Mouse (Mus musculus) heart, adult 11 months (tissue): ENCODE measurements at regions not wholly inside any gene's neighbourhood (a gene's known extent, or its start where the extent isn't known, plus 50 kb on each side); places are given as distances from the start of the nearest gene placed in this dataset.

Source experiments
- DNase-seq: peaks from one replicate; pipeline ENCODE4 v3.0.0; 2022

DNA sequence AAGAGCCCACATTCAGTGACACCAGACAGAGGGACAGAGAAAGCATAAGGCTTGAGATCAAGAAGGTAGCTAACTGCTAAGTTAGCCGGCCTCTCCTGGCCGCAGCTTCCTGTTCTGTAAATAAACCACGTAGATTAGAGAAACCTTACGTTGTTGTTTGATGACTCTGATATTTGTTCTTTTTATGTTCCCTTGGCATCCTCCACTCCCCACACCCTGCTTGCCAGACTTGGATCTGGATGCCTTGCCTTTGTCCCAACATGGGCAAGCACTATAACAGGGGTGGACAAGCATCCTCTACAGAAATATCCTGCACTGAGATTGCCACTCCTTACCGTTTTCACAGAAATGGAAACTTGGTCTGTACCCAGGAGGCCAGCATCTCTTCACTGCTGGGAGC, 661.4 kb downstream of the Zfp706 start:
- peak; percentile 87 for DNase-seq

DNA sequence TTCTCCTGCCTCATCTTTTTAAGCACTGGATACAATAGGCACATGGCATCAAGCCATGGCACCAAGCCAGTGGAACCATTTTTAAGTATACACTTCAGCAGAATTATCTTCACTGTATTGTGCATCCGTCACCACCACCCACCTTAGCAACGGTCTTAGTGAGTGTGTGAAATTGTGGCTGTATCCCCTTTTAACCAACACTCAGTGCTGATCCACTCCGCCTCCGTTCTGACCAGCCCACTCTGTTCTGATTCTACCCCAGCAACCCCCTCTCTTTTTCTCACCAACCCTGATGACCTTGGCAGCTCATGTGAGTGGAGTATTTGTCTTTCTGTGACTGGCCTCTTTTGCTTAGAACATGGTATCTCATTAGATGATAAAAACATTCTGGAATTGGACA, 662.2 kb downstream of the Zfp706 start:
- DNase-seq = peak; percentile 67

DNA sequence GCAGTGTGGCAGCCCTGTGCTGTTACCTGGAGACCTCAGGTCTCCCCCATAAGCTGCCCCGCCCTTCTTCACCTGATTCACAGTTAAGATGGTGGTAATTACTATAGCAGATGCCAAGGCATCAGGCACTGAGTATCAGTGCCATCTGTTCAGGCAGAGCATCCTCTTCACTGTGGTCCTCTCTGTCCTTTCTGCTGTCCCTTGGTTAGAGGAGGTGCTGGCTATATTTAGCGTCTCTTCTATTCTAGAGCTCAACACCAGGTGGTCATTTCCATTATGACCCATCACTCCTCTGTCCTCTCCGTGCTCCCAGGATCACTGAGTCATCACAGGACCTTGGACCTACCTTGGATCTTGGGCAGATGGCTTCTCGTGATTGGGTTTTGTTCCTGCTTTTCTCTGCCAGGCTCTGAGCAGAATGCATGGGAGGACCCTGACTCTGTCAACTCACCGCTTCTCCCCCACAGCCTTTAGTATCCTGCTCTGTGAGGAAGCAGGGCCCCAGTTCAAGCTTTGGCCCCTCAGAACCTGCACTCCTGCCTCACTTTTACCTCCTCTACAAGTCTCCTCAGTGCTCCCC, 667.5 kb downstream of the Zfp706 start:
- peak; percentile 83 for DNase-seq

DNA sequence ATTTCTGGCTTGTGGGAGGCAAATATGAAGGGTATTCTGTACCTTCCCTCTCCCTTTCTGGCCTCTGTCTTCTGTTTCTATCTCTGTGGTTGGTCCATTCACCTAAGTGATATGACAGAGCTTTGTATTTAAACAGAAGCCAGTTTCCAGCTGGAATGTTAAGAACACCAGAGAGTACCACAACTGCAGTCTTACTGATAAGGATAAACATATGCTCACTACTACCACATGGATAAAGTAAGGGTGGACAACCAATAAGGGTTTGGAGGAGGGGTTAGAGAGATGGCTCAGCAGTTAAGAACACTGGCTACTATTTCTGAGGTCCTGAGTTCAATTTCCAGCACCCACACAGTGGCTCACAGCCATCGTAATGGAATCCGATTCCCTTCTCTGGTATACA, 668.8 kb downstream of the Zfp706 start:
- no peak for DNase-seq

DNA sequence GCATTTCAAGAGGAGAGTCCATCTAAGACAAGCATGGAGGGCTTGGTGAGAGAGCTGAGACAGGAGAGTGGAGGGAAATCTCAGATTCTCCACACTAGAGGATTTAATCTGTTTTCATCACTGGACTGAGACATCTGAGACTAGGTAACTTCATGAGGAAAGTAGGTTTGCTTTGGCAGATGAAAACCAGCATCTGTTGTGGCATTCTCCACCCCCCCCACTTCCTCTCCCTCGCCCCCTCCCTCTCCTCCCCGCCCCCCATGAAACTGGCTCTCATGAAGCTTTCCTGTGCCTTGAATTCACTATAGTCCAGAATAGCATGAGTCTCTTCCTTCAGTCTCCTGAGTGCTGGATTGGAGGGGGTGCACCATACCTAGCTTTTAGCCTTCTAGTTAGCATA, 670.7 kb downstream of the Zfp706 start:
- no peak for DNase-seq

DNA sequence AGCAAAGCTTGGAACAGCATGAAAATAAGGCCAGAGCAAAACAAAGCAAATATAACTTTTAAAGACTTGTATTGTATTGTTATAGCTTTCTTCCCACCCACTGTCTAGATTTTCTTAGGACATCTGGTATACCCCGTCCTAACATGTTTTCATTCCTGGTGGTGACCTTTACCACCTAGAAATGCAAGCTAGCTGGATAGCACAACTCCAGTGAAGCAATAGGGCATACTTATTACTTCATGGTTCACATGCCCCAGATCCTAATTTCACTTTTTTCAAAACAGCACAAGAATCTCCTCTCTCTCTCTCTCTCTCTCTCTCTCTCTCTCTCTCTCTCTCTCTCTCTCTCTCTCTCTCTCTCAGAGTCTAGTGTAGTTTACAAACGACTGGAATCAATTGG, 672.5 kb downstream of the Zfp706 start:
- DNase-seq = no peak

DNA sequence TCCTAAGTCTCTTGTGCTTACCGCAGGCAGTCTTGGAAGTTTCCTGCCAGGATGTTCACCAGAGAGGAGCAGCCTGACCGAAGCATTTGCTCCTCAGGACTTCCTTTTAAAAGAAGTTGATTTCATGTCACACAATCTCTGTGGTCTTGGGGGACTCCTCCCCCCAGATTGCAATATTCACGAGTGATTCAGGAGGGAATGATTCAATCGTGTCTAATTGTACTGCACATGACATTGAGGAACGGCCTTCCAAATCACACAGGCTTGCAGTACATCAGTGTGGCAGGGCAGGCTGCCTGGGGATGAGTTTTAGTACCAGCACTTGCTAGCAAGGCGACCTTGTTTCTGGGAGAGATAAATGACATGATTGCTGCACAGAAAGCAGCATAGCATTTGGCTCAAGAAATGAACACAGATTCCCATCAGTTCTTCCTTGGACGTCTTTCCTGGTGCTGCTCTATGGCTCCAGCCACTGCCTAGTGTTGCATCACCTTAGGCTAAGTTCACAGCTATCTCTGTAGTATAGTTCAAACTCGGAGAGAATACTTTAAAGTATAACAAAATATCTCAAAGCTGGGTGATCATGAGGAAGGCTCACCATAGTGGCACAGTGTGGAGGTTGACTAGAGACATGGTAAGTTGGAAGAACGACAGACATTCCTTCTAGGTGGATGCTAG, 673.0 kb downstream of the Zfp706 start:
- peak; percentile 61 for DNase-seq

DNA sequence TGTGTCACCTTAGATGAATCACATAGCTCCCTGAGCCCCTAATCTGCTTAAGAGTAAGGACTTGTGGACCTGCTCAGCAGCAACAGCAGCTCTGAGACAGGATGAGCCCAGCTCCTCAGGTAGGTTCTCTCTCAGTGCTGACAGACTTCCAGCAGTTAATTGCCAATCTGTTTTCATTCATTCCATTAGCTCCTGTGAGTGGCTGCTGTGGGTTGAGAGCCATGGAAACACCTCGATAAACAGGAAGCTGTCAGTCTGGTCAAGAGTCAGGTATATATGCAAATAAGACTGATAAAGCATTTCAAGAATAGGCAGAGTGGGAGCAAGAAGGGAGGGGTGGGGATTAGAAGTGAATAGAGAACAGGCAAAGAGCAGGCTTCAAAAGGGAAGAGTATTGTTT, 673.7 kb downstream of the Zfp706 start:
- peak; percentile 57 for DNase-seq

DNA sequence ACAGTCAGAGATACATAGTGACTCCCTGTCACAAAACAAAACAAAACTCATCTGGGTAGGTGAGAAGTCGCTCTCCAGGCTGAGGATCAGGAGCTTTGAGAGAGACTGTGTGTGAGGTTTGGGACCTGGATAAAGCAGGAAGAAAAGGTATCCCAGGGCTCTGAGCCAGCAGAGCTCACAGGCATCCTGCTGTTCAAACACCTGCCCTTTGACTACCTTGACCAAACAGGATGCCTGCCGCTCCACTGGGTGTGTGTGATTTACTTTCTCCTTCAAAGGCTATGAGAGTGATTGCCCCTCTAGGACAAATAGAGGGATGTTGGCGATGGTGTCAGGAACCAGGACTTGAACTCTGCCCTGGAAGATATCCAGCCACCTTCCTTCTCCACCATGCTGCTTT, 674.3 kb downstream of the Zfp706 start:
- peak; percentile 68 for DNase-seq
